Mouse (Mus musculus) frontal cortex, postnatal 36 days (tissue): ENCODE results near the gene Olfr516.

Source experiments
- DNase-seq, 2 experiments: peaks; one replicate each; pipeline ENCODE4 v3.0.0; 2022; ENCODE audit warnings: low spot score in 2 of 2

Olfr516 gene

GRCm38 (mm10) chr7:108850429-108850828 lies at the start of gene Olfr516:
Gene Olfr516 (minus strand): TSS chr7:108850529.
- no peak for DNase-seq

GRCm38 (mm10) chr7:108894320-108894719 lies 44.0 kb upstream of the Olfr516 start, which contains the start of gene Olfr519:
Gene Olfr519 (minus strand): TSS chr7:108894420.
- no peak for DNase-seq

- no peak for DNase-seq
These were observed 34.6 kb upstream of the Olfr516 start, which contains the start of gene Olfr518 for GRCm38 (mm10) chr7:108884906-108885305. Gene Olfr518 (minus strand): TSS chr7:108885006.

- no peak for DNase-seq
These were observed 21.9 kb upstream of the Olfr516 start, which contains the start of gene Olfr517 for GRCm38 (mm10) chr7:108872279-108872678. Gene Olfr517 (minus strand): TSS chr7:108872379.

- DNase-seq: no peak
These were observed 24.4 kb downstream of the Olfr516 start, which contains the start of gene Olfr514 for GRCm38 (mm10) chr7:108825897-108826296. Gene Olfr514 (minus strand): TSS chr7:108825997.

GRCm38 (mm10) chr7:108814593-108815215 lies 35.6 kb downstream of the Olfr516 start:
- DNase-seq: peak; percentile 6 to 32

- DNase-seq: no peak
These were observed 53.0 kb downstream of the Olfr516 start for GRCm38 (mm10) chr7:108797205-108797933.
